Mouse (Mus musculus) heart, adult 18-20 months (tissue): ENCODE measurements around the gene Ifi35. TPM values are rescaled to one million over a fixed set of nuclear protein-coding genes. Genes with fewer than 3 reads are reported as not detected.
"Not testable (repeated sequence)": the region's sequence is repeated elsewhere in the genome, so short reads cannot be mapped to it uniquely, and the experiment has no call there.

ENCODE experiments used
- DNase-seq, 2 experiments: peaks; one replicate each; pipeline ENCODE4 v3.0.0; 2021 to 2022; ENCODE audit warnings: mixed read lengths in 1 of 2
- long read RNA-seq, 2 experiments: library from polyadenylated mRNA; stranded (forward); transcript quantifications; one replicate each; pipeline ENCODE4 v2.0.0; 2021
- total RNA-seq, 2 experiments: library from RNA; stranded (reverse); gene quantifications; 2 replicates each; pipeline ENCODE4 v1.2.3; 2021

Ifi35 gene
- 10 to 100 TPM; 14.0 to 16.2 TPM for total RNA-seq
- long read RNA-seq, experiment 1, transcript Ifi35-201 (7 exons, 1,362 nt): major isoform, 17 of 20 reads
- long read RNA-seq, experiment 1, partial matches to known transcripts: 2 of 20 reads
- long read RNA-seq, experiment 1, other reads (novel, unspliced or antisense): 0 of 20 reads
- long read RNA-seq, experiment 2, transcript Ifi35-201 (7 exons, 1,362 nt): major isoform, 8 of 12 reads
- long read RNA-seq, experiment 2, partial matches to known transcripts: 3 of 12 reads
- long read RNA-seq, experiment 2, other reads (novel, unspliced or antisense): 1 of 12 reads

- DNase-seq: peak; percentile 88 to 93
These were observed at the start of gene Ifi35 for GRCm38 (mm10) chr11:101448274-101448746. Gene Ifi35, plus strand, starts transcription at chr11:101448407.

- DNase-seq: no peak
These were observed 32.9 kb upstream of the Ifi35 start for GRCm38 (mm10) chr11:101415306-101415705.

- no peak for DNase-seq
These were observed 31.6 kb upstream of the Ifi35 start for GRCm38 (mm10) chr11:101416433-101417100.

- DNase-seq: peak; percentile 90 to 95
These were observed 30.9 kb upstream of the Ifi35 start, which contains the start of gene Aarsd1 for GRCm38 (mm10) chr11:101417101-101417855. Gene Aarsd1, minus strand, starts transcription at chr11:101417615.

- no peak for DNase-seq
These were observed 29.2 kb upstream of the Ifi35 start for GRCm38 (mm10) chr11:101418991-101419390.

GRCm38 (mm10) chr11:101419610-101420009, 28.6 kb upstream of the Ifi35 start:
- no peak for DNase-seq

GRCm38 (mm10) chr11:101420148-101420547, 28.1 kb upstream of the Ifi35 start:
- DNase-seq: no peak

- peak; percentile 21 to 51 for DNase-seq
These were observed 23.9 kb upstream of the Ifi35 start, which contains the start of gene Gm27029 for GRCm38 (mm10) chr11:101424105-101424851. Gene Gm27029, minus strand, starts transcription at chr11:101424796.

GRCm38 (mm10) chr11:101424925-101425813, 23.0 kb upstream of the Ifi35 start, which contains the start of the genes Rundc1 and Ptges3l:
Gene Rundc1, plus strand, starts transcription at chr11:101425085.
Gene Ptges3l, minus strand, starts transcription at chr11:101425333.
- peak; percentile 98 to 99 for DNase-seq

GRCm38 (mm10) chr11:101426165-101426564, 22.0 kb upstream of the Ifi35 start:
- no peak for DNase-seq

GRCm38 (mm10) chr11:101431327-101431726, 16.9 kb upstream of the Ifi35 start:
- DNase-seq: no peak

- DNase-seq: no peak
These were observed 14.8 kb upstream of the Ifi35 start for GRCm38 (mm10) chr11:101433396-101433795.

GRCm38 (mm10) chr11:101435831-101436230, 12.4 kb upstream of the Ifi35 start:
- DNase-seq: no peak

- no peak for DNase-seq
These were observed 11.3 kb upstream of the Ifi35 start for GRCm38 (mm10) chr11:101436916-101437315.

GRCm38 (mm10) chr11:101438006-101438405, 10.2 kb upstream of the Ifi35 start:
- DNase-seq: not testable (repeated sequence)

GRCm38 (mm10) chr11:101441450-101442126, 6.6 kb upstream of the Ifi35 start:
- DNase-seq: not testable (repeated sequence)

- DNase-seq: peak; percentile 96 to 99
These were observed 6.0 kb upstream of the Ifi35 start, which contains the start of gene Rpl27 for GRCm38 (mm10) chr11:101442127-101442693. Gene Rpl27, plus strand, starts transcription at chr11:101442298.

GRCm38 (mm10) chr11:101442760-101443159, 5.4 kb upstream of the Ifi35 start:
- no peak for DNase-seq

- DNase-seq: no peak
These were observed 1.9 kb upstream of the Ifi35 start for GRCm38 (mm10) chr11:101446319-101446718.
